ENCODE assay signal across 8 mouse cellular contexts in the genomic region with DNA sequence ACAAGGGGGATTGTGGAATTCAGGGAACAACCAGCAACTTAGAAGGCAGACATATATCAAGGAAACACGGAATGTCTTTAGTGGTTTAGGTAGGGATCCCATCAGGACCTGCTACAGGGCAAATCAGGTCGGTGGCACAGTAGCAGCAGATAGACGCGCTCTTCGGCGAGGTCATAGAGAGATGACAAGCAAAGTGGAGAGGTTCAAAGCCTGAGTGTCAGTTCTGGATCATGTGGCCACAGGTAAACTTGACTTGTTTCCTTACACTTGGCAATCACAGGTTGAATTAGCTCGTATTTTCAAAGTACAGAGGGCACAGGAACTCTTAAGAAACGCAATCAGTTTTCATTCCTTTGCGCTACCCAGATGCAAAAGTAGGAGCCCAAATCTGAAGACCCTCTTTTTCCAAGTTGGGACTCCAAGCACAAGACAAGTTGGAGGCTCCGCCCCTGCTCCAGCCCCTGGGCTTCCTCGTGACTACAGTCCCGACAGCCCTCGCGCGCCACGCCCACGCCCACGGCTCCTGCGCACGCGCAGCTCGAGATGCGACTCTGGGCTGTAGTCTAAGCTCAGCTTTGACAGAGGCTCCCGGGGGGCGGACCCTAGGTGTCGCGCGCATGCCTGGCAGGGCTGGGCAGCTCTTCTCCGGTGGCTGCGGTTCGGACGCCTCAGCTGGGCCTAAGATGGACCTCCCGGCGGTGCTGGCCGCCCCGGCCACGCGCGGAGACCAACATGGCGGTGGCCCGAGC. TPM values are rescaled to one million over a fixed set of nuclear protein-coding genes. Genes with fewer than 3 reads are reported as not detected.
A peak's percentile ranks its signal among the peaks of the same experiment; 100 is the strongest.
DNase-seq lines count a peak whose midpoint lies in the region; ATAC-seq lines count a peak whose summit lies in the region.

A gene (plus strand): TSS at position 517 of the 749 bp plus-strand sequence.

- DNase-seq in adipocyte (ENCODE audit: low spot score), result peak; percentile 99
- peak; percentile 99 for DNase-seq in embryo, embryonic 10 days (ENCODE audit: low spot score)
- peak; percentile 99 for DNase-seq in gastrocnemius, postnatal 10 days
- peak; percentile 96 for DNase-seq in induced T-regulatory cell, adult 2 months (ENCODE audit: low read depth)
- DNase-seq in left cerebral cortex, adult 9 months (ENCODE audit: low spot score in 2 of 2), result peak; percentile 97 to 100
- peak; percentile 100 for DNase-seq in right cerebral cortex, postnatal 14 days
- peak; percentile 98 to 100 for DNase-seq in urinary bladder, postnatal 36 days (ENCODE audit: low spot score in 2 of 2)

- peak; percentile 95 for ATAC-seq in megakaryocyte progenitor cell, adult 5-6 weeks (replicated peaks; ENCODE audit: poor library complexity)

RNA-seq across cellular contexts. Expression of the gene that starts here (rescaled TPM):
- 10 to 100 TPM; 14.3 to 16.9 TPM for total RNA-seq in gastrocnemius, postnatal 10 days (2021)
- total RNA-seq in megakaryocyte progenitor cell, adult 5-6 weeks (2015), result 11.1 and 11.8 TPM in 2 replicates
- 8.7 and 9.6 TPM in 2 replicates for total RNA-seq in megakaryocyte progenitor cell, adult 5-6 weeks (2017)

Comparison
In these comparisons a context has a peak if more than half of its experiments do, and no peak if none do; other contexts are left out.
1. Peak in every context shown above with its lines: DNase-seq and ATAC-seq.